Mouse (Mus musculus) cerebral cortex, adult 2 months (tissue): ENCODE measurements around the gene Uvssa.

Experiments used
- WGBS: fragments of 180-500 bp; shearing (Covaris S2); methylation state at CpG from one replicate; pipeline ENCODE4 v1.1.7; 2018; 5-methylcytosine and 5-hydroxymethylcytosine counted together

Gene Uvssa

DNA sequence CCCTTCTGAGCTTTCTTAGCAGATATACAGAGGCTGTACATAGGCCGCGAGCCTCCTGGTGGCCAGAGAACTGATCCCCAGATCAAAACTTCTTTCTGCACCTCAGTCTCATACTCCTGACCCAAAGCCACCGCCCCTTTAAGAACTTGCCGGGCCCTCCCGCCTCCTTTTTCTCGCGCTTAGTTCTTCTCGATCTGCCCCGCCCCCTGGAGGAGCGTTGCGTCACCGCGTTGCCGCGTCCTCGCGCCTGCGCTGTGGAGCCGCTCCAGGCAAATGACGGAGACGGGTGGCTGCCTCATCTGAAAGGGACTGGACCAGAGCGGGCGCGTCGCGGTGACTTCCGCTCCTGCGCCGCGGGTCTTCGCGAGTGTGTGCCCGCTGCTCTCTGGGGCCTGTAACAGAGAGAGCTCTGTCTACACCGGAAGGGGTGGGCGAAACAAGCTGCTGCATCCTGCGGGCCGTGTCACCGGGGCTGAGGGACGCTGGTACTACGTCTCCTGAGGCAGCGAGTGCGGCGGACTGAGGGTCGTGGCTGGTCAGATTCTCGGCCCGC is at the start of gene Uvssa:
Uvssa (plus strand) TSS at position 248 of the 553 bp plus-strand sequence.
- WGBS: under 1% methylated on average over 46 of the region's 46 CpGs

DNA sequence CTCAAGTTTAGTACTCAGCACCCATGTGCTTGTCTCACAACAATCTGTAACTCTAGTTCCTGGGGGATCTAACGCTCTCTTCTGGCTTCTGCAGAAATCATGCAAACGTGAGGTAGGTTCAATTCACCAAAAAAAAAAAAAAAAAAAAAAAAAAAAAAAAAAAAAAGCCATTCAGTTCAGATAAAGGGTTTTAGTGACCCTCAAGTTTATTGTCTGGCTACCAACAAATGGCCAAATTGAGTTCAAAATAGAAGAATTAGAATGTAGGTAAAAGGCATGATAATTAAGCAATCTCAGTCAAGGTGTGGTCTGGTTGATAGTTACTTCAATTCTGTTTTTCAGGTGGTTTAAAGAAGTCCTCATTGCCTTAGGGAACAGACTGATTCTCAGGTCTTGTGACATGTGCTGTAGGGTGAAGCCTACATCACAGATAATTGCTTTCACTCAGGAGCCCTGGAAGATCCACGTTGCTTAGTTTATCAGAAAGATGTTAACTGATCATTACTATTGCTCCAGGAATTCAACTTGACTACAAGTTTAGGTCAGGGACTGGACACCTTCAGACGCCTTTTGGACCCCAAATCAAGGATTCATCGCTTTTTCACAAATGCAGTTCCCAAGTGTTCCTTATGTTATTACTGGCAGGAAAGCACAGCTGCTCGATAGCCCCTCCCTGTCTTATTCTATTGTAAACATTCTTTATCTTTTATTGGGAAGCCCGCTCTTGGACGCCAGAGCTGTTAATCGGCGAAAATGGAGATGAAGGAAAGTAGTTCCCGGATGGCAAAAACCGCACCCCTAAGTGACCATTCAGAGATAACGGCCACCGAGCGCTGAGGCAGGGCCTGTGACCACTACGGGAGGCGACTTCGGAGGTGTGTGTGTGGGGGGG is 43.7 kb upstream of the Uvssa start:
- whole genome bisulfite sequencing: 18% methylated on average over 18 of the region's 18 CpGs

GRCm38 (mm10) chr5:33335273-33335976 is 42.9 kb upstream of the Uvssa start, which contains the start of gene Maea:
TSS of gene Maea (plus strand) at chr5:33335509.
- 1% methylated on average over 71 of the region's 71 CpGs for WGBS

GRCm38 (mm10) chr5:33335977-33336360 is 42.4 kb upstream of the Uvssa start:
- WGBS: 2% methylated on average over 30 of the region's 31 CpGs

- 65% methylated on average over 8 of the region's 8 CpGs for WGBS
These were observed 41.1 kb upstream of the Uvssa start for GRCm38 (mm10) chr5:33337206-33337605.

GRCm38 (mm10) chr5:33341165-33341564 is 37.2 kb upstream of the Uvssa start:
- WGBS: 86% methylated on average over 6 of the region's 6 CpGs

- 69% methylated on average over 3 of the region's 3 CpGs for WGBS
These were observed 36.1 kb upstream of the Uvssa start for GRCm38 (mm10) chr5:33342248-33342647.

DNA sequence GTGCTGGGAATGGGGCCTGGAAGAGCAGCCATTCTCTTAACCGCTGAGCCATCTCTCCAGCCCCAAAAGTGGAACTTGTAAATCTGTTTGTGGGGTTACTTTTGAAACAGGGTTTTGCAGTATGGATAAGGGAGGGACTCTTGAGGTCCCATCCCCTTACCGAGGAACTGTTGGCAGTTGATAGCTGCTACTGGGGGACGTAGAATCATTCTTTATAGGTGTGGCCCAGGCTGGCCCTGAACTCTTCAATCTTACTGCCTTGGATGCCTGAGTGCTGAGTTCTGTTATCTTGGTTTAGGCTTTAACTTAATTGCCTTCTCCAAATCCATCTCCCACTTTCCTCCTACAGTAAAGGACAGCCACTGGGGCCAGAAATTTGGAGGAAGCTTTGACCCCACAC is 34.3 kb upstream of the Uvssa start:
- 91% methylated on average over 3 of the region's 3 CpGs for WGBS

DNA sequence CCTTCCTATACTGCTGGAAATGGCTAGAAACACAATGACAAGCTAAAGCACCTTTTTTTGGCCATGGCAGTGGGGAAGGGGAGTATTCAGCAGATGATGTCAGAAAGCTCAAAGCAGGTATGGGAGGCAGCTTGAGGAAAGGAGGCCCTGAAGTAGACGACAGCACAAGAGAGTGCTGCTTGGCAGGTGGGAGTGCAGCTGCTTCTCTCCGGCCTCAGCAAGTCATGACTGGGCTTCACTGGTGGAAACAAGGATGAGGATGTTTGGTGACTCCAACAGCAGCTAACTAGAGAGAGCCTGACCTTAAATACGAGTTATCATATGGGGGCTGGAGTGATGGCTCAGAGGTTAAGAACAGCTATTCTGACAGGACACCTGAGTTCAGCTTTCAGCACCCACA is 30.7 kb upstream of the Uvssa start:
- 44% methylated on average over 3 of the region's 3 CpGs for WGBS

GRCm38 (mm10) chr5:33349205-33349604 is 29.1 kb upstream of the Uvssa start:
- WGBS: 97% methylated on average over 5 of the region's 5 CpGs

- 39% methylated on average over 4 of the region's 4 CpGs for WGBS
These were observed 28.6 kb upstream of the Uvssa start for GRCm38 (mm10) chr5:33349706-33350105.

DNA sequence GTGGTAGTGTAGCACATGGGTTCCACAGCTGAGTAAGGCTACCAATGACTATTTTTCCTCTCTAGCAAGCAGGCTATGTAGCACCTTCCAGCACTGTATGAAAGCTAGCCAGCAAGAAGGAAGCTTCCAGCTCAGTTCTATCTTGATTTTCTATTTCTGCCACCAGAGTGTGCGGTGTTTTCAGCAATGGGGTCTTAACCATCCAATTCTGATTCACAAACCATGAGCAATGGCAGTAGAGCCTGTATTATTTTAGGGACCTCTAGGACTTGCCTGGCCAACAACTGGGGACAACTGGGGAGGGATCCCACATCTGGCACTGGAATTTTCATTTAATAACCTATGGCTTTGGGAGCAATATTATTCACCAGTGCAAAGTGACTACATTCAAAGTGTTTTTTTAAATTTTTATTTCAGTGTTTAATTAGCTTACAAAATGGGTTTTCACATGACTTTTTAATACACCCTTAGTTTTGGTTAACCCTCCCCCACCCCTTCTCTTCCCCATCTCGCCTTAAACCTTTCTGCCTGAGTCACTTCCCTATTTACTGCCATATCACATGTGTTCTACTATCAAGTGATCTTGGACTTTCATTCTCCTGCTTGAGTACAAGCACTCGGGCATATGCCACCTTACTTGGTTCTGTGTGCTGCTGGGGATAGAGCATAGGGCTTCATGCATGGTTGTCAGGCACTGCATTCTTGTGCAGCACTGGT is 26.6 kb upstream of the Uvssa start:
- WGBS: 48% methylated on average over 3 of the region's 3 CpGs

- 52% methylated on average over 8 of the region's 8 CpGs for WGBS
These were observed 26.1 kb upstream of the Uvssa start for GRCm38 (mm10) chr5:33352273-33352645.

GRCm38 (mm10) chr5:33353011-33353410 is 25.3 kb upstream of the Uvssa start:
- WGBS: 86% methylated on average over 3 of the region's 3 CpGs

DNA sequence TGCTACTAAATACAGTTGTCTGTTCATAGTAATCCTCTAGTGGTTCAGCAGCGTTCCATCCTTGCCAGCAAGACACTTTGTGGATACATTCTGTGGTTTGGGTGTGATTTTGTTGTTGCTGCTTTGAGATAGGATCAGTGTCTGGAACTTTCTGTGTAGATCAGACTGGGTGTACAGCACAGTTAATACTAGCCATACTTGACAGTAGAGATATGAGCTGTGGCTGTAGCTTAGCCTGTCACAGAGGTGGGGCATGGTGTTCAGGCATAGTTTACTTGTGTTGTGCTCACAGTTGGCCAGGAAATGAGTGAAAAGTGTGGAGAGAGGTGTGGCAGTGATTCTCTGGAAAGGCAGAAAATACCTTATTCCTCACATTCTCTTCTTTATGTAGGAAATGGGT is 20.9 kb upstream of the Uvssa start:
- WGBS: 65% methylated on average over 1 of the region's 1 CpGs

DNA sequence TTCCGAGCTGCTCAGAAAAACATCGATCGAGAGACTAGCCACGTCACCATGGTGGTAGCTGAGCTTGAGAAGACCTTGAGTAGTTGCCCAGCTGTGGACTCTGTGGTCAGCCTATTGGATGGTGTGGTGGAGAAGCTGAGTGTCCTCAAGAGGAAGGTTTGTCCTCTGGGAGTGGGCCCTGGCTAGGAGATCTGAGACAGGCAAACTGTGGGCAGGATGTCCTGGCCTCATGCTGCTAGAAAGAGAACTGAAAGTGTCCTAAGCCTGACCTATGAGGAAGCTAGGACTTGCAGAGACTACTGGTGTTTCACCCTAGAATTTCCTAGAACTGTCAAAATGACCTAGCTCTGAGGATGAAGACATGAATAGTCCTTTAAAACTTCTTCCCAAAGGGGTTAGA is 19.9 kb upstream of the Uvssa start:
- 72% methylated on average over 4 of the region's 4 CpGs for WGBS

GRCm38 (mm10) chr5:33363263-33363662 is 15.1 kb upstream of the Uvssa start:
- WGBS: 51% methylated on average over 5 of the region's 5 CpGs

- WGBS: 88% methylated on average over 4 of the region's 4 CpGs
These were observed 9.7 kb upstream of the Uvssa start for GRCm38 (mm10) chr5:33368651-33369050.

DNA sequence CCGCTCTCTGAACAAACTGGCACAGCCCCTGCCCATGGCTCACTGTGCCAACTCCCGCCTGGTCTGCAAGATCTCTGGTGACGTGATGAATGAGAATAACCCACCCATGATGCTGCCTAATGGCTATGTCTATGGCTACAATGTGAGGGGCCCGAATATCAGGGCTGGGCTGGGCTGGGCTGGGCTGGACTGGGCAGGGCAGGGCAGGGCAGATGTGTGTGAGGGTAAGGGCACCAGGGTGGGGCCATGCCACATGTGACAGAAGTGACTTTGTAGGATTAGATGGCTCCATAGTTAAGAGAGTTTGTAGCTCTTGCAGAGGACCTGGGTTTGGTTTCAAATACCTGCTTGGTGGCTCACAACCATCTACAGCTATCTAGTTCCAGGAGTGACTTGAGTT is 6.7 kb upstream of the Uvssa start:
- WGBS: 72% methylated on average over 4 of the region's 4 CpGs

DNA sequence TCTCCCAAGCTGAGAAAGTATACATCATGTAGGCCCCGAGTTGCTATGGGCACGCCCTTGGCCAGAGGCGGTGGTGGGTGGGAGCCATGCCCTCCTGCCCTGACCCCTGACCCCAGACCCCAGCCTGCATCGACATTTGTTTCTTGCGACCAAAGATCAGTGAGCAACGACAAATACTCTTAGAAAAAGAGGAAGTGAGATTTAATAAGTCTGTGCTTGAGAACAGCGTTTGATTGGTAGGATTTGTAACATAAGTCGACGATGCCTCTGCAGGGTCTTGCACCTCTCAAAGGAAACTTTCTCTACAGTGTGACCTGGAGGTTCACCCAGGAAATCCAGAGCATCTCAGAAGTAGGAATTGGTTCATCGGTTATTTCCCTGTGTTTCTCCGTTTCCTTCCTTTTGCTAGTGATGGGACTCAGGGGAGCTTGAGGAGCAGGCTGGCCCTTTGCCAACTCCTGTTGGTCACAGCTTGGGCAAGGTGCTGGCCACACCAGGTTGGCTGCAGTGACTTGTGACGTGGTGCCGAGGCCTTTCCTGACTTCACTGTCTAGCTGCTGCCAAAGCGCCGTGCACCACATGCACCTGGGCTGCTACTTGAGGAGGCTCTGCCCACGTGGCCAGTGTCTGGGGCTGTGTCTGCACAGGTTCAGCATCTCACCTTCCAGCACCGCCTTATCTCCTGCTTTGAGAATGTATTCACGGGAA is 5.9 kb upstream of the Uvssa start:
- WGBS: 83% methylated on average over 18 of the region's 18 CpGs

DNA sequence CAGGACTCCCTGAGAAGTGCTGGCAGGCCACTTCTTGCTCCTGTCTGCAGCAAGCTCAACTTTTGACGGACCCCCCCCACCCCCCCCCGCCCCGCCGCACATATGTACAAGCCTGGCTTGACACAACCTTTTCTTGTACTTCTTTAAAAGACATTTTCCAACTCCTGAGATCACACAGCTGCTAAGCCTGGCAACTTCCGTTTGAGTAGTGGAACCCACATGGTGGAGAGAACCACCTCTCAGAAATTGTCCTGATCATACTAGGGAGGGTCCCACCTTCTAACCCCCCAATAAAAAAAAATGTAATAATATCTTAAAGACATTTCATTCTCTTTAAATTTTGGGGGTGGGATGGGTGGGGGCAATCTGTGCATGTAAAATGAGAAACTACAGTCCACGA is 1.2 kb upstream of the Uvssa start:
- WGBS: 56% methylated on average over 6 of the region's 6 CpGs
